Mouse (Mus musculus): ENCODE measurements at regions not wholly inside any gene's neighbourhood (a gene's known extent, or its start where the extent isn't known, plus 50 kb on each side); places are given as distances from the start of the nearest gene placed in this dataset.

DNA sequence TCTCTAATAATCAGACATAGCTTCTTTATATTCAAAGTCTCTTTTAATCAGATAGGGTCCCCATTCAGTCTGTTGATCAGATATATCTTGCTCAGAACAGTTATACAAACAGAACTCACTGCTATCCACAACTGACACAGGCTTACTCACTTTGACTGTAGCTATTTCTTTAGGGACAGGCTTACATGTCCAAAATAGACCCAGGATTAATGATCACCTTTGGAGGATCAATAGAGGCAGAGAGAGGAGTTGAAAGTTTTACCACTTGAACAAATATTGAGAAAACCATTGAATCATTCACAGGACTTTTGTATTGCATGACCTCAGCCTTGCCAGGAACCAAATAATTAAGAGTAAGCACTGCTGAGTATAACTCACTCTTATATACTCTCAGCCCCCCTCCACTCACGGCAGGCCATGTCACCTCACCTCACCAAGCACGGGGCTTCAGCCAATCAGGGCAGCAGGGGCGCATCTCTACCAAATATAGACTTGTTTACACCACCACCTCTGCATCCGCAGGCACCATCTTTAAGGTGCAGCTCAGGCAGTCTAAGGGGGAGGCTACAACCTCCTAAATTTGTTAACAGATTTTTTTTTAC, 501.8 kb upstream of the Cdh18 start:
- no peak overlapping the region for H3K9ac ChIP-seq (replicated peaks; ENCODE audit: low read length, poor library complexity, severe bottlenecking)
- no peak overlapping the region for H3K4me3 ChIP-seq (ENCODE audit: low read depth, low read length)
- H3K27ac ChIP-seq (ENCODE audit: low read depth, low read length), result no peak overlapping the region
- H3K4me2 ChIP-seq (ENCODE audit: low read depth, low read length, poor library complexity, severe bottlenecking), result no peak overlapping the region
- DNase-seq (ENCODE audit: low spot score) (no peak), ATAC-seq (ENCODE audit: low FRiP score) (no peak)
- no peaks in the 10 kb centered on the region for H3K4me1 ChIP-seq (ENCODE audit: insufficient read depth, low read length)
- no peaks in the 10 kb centered on the region for H3K27me3 ChIP-seq (ENCODE audit: insufficient read depth, low read length)
- WGBS, result 87% methylated on average over 4 of the region's 4 CpGs
- no peaks in the 10 kb centered on the region for H3K9me3 ChIP-seq (ENCODE audit: low read length)
- no peaks in the 10 kb centered on the region for H3K36me3 ChIP-seq (ENCODE audit: insufficient read depth, low read length)
- TF ChIP-seq CTCF (IDR thresholded peaks at IDR 0.05), result no peak

DNA sequence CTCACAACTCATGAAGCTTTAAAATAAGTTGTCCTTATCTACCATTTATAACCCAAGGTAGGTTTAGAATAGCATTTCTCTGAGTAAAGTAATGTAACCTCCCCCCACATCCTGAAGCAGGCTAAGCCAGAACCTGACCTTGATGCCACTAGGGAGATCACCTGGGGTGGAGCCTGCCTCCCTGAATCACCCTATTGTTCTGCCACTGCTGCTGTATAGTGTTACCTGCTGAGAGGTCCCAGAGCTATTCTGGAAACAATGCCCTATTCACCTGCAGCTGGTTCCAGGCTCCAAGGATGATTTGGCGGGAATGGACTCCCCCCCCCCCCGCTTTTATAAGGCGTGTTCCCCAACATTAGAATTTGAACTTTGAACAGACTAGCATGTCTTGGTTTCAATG, 462.0 kb upstream of the Cdh18 start:
- DNase-seq (ENCODE audit: low spot score), result no peak
- Histone ChIP-seq H3K27me3 (ENCODE audit: insufficient read depth, low read length) (no peaks in the 10 kb centered on the region), H3K4me3 (ENCODE audit: low read depth, low read length) (no peak overlapping the region), H3K4me2 (ENCODE audit: low read depth, low read length, poor library complexity, severe bottlenecking) (no peak overlapping the region), H3K27ac (ENCODE audit: low read depth, low read length) (no peak overlapping the region), H3K36me3 (ENCODE audit: insufficient read depth, low read length) (no peaks in the 10 kb centered on the region), H3K4me1 (ENCODE audit: insufficient read depth, low read length) (no peaks in the 10 kb centered on the region), H3K9ac (replicated peaks; ENCODE audit: low read length, poor library complexity, severe bottlenecking) (no peak overlapping the region), H3K9me3 (ENCODE audit: low read length) (no peaks in the 10 kb centered on the region)
- WGBS, result 72% methylated on average over 3 of the region's 3 CpGs
- ATAC-seq (ENCODE audit: low FRiP score), result no peak
- TF ChIP-seq CTCF (IDR thresholded peaks at IDR 0.05), result no peak

DNA sequence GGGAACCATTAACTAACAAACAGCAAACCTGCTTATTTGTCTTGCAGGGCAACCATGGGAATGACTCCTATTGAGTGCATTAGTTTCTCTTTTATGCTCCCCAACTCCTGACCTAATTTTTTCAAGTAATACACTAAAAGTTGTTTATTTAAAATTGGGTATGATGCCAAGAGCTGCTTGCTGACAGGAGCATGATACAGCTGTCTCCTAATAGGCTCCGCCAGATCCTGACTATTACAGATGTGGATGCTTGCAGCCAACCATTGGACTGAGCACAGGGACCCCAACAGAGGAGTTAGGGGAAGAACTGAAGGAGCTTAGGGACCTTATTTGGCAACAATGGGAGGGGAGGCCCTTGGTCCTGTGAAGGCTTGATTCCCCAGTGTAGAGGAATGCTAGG, 427.1 kb upstream of the Cdh18 start:
- Histone ChIP-seq H3K27ac (ENCODE audit: low read depth, low read length) (no peak overlapping the region), H3K4me2 (ENCODE audit: low read depth, low read length, poor library complexity, severe bottlenecking) (no peak overlapping the region), H3K27me3 (ENCODE audit: insufficient read depth, low read length) (no peaks in the 10 kb centered on the region), H3K4me3 (ENCODE audit: low read depth, low read length) (no peak overlapping the region), H3K9me3 (ENCODE audit: low read length) (no peaks in the 10 kb centered on the region), H3K4me1 (ENCODE audit: insufficient read depth, low read length) (no peaks in the 10 kb centered on the region), H3K36me3 (ENCODE audit: insufficient read depth, low read length) (no peaks in the 10 kb centered on the region), H3K9ac (replicated peaks; ENCODE audit: low read length, poor library complexity, severe bottlenecking) (no peak overlapping the region)
- DNase-seq (ENCODE audit: low spot score), result no peak
- WGBS, result 100% methylated on average over 1 of the region's 1 CpGs
- TF ChIP-seq CTCF (IDR thresholded peaks at IDR 0.05), result no peak
- no peak for ATAC-seq (ENCODE audit: low FRiP score)

DNA sequence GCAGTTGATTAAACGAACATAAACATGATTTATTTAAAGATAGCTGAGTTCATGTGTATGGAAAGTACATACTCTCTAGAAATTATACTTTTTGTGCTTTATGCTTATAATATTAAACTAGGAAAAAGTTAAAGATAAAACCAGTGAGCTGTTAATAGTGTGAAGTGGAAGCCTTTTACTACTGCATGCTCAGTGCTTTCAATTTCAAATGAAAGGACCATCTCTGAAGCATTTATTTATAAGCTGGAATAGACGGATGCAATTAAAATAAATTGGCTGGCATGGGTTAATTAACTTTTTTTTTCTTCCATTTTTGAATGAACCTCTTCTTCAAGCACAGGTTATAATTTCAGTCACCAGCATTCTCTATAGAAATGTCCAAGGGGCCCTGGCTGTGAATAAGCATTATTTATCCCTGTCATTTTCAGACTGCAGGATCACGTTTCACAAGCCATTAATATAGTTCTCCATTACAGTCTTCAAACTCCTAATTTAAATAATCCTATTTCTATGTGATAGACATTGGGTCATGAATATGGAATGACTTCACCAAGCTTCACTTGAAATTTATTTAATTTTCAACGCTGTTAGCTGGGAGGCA, 396.8 kb upstream of the Cdh18 start:
- ATAC-seq (ENCODE audit: low FRiP score) (no peak), DNase-seq (ENCODE audit: low spot score) (no peak)
- Histone ChIP-seq H3K27ac (ENCODE audit: low read depth, low read length) (no peak overlapping the region), H3K4me3 (ENCODE audit: low read depth, low read length) (no peak overlapping the region), H3K9me3 (ENCODE audit: low read length) (no peaks in the 10 kb centered on the region), H3K4me1 (ENCODE audit: insufficient read depth, low read length) (no peaks in the 10 kb centered on the region), H3K4me2 (ENCODE audit: low read depth, low read length, poor library complexity, severe bottlenecking) (no peak overlapping the region), H3K27me3 (ENCODE audit: insufficient read depth, low read length) (no peaks in the 10 kb centered on the region), H3K9ac (replicated peaks; ENCODE audit: low read length, poor library complexity, severe bottlenecking) (no peak overlapping the region), H3K36me3 (ENCODE audit: insufficient read depth, low read length) (no peaks in the 10 kb centered on the region)
- TF ChIP-seq CTCF (IDR thresholded peaks at IDR 0.05), result no peak
- 47% methylated on average over 4 of the region's 4 CpGs for WGBS

DNA sequence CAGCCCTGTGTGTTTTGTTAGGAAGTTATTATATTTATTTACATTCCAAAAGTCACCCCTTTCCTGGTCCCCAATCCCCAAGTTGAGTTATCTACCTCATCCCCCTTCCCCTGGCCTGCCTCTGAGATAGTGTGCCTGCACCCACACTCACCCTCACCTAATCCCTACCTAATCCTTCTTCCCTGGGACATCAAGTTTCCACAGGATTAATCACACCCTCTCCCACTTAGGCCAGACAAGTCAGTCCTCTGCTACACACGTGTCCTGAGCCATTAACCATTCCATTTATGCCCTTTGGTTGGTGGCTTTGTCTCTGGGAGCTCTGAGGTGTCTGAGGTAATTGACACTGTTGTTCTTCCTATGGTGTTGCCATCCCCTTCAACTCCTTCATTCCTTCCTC, 396.1 kb upstream of the Cdh18 start:
- Histone ChIP-seq H3K4me1 (ENCODE audit: insufficient read depth, low read length) (no peaks in the 10 kb centered on the region), H3K9ac (replicated peaks; ENCODE audit: low read length, poor library complexity, severe bottlenecking) (no peak overlapping the region), H3K4me3 (ENCODE audit: low read depth, low read length) (no peak overlapping the region), H3K27me3 (ENCODE audit: insufficient read depth, low read length) (no peaks in the 10 kb centered on the region), H3K36me3 (ENCODE audit: insufficient read depth, low read length) (no peaks in the 10 kb centered on the region), H3K9me3 (ENCODE audit: low read length) (no peaks in the 10 kb centered on the region), H3K4me2 (ENCODE audit: low read depth, low read length, poor library complexity, severe bottlenecking) (no peak overlapping the region), H3K27ac (ENCODE audit: low read depth, low read length) (no peak overlapping the region)
- no peak for TF ChIP-seq CTCF (IDR thresholded peaks at IDR 0.05)
- ATAC-seq (ENCODE audit: low FRiP score) (no peak), DNase-seq (ENCODE audit: low spot score) (no peak)
- WGBS, result 36% methylated on average over 1 of the region's 1 CpGs

DNA sequence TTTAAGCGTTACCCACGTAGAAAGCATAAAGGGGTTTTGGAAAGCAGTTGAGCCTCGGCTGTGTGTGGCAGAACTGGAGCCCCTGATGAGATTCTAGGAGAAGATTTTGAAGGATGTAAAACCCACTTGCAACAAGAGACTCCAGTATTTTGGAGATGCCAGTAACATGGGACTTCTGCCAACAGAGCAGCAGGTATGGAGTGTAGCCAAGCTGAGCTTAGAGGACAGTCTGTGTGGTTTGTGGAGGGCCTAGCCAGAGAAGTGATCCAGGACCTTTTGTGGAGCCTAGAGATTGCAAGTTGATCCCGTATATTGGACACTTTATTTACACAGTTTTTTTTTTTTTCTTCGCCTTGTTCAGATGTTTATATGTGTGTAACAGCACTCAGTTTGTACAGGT, 378.5 kb upstream of the Cdh18 start:
- TF ChIP-seq CTCF (IDR thresholded peaks at IDR 0.05), result no peak
- no peaks in the 10 kb centered on the region for H3K27me3 ChIP-seq (ENCODE audit: insufficient read depth, low read length)
- ATAC-seq (ENCODE audit: low FRiP score), result 0 out of 2 replicates have a peak, but pooled peaks have one; percentile 60
- H3K9me3 ChIP-seq (ENCODE audit: low read length), result no peaks in the 10 kb centered on the region
- H3K36me3 ChIP-seq (ENCODE audit: insufficient read depth, low read length), result no peaks in the 10 kb centered on the region
- no peak overlapping the region for H3K27ac ChIP-seq (ENCODE audit: low read depth, low read length)
- no peak overlapping the region for H3K9ac ChIP-seq (replicated peaks; ENCODE audit: low read length, poor library complexity, severe bottlenecking)
- H3K4me3 ChIP-seq (ENCODE audit: low read depth, low read length), result no peak overlapping the region
- DNase-seq (ENCODE audit: low spot score), result peak; percentile 82
- 67% methylated on average over 5 of the region's 5 CpGs for WGBS
- H3K4me2 ChIP-seq (ENCODE audit: low read depth, low read length, poor library complexity, severe bottlenecking), result no peak overlapping the region
- no peaks in the 10 kb centered on the region for H3K4me1 ChIP-seq (ENCODE audit: insufficient read depth, low read length)
